Mouse (Mus musculus): ENCODE data around the gene Zfp768. TPM values are rescaled to one million over a fixed set of nuclear protein-coding genes. Genes with fewer than 3 reads are reported as not detected.
"Not testable (repeated sequence)": the region's sequence is repeated elsewhere in the genome, so short reads cannot be mapped to it uniquely, and the experiment has no call there.

Gene Zfp768
- polyA plus RNA-seq, 1 experiment from 2014 or later: 5.5 TPM

GRCm38 (mm10) chr7:127385560-127385959 lies 40.2 kb upstream of the Zfp768 start:
- 93% methylated on average over 4 of the region's 4 CpGs for WGBS
- not testable (repeated sequence) for H3K27me3 ChIP-seq (ENCODE audit: control insufficient read depth, insufficient read depth, low read length); ATAC-seq (replicated peaks; ENCODE audit: low FRiP score)

DNA sequence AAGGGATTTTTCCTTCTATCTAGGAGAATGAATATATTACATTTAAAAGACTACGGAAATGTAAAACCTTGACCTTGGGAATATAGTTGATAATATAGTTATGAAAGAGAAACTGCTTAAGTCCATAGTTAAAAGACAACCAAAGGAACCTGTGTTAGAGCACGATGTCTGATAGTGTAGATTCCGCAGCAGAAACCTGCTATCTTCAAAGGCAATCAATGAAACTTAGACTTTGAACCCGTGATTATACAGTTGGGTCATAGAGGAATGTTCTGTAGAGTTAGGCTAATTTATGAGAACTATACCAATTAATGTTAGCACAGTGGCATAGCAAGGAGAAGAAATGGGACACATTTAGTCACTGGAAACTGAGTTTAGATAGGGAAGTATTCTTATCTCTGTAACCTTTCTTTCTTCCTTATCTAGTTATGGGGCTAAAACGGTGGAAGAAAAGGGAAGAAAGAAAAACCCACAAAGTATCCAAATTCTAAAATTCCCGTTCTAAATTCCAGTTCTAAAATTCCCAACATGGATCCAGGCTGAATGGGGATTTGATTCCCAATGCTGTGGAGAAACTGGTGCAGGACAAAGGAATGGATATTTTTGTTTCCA lies 33.0 kb upstream of the Zfp768 start:
- DNase-seq (ENCODE audit: low spot score) (no peak), ATAC-seq (replicated peaks; ENCODE audit: low FRiP score) (no peak)
- no peaks in the 10 kb centered on the region for H3K9me3 ChIP-seq (ENCODE audit: control insufficient read depth, low read length)
- no peaks in the 10 kb centered on the region for H3K27me3 ChIP-seq (ENCODE audit: control insufficient read depth, insufficient read depth, low read length)
- H3K9ac ChIP-seq (ENCODE audit: low read length): no peak overlapping the region
- H3K36me3 ChIP-seq (ENCODE audit: control insufficient read depth, insufficient read depth, low read length): no peaks in the 10 kb centered on the region; the same call in 1 of the 2 replicates
- 81% methylated on average over 6 of the region's 6 CpGs for WGBS
- H3K4me1 ChIP-seq (replicated peaks; ENCODE audit: control insufficient read depth, insufficient read depth, low read length): no peaks in the 10 kb centered on the region
- no peak overlapping the region for H3K27ac ChIP-seq (ENCODE audit: low read depth, low read length)
- no peak overlapping the region for H3K4me2 ChIP-seq (ENCODE audit: low read depth, low read length, severe bottlenecking)
- no peak overlapping the region for H3K4me3 ChIP-seq (ENCODE audit: low read depth, low read length)

More at GRCm38 (mm10) chr7:127385560-127385959, 40.2 kb upstream of the Zfp768 start:
- H3K9ac ChIP-seq (ENCODE audit: low read length); H3K27ac ChIP-seq (ENCODE audit: low read depth, low read length); H3K4me2 ChIP-seq (ENCODE audit: low read depth, low read length, severe bottlenecking); H3K4me3 ChIP-seq (ENCODE audit: low read depth, low read length); H3K36me3 ChIP-seq (ENCODE audit: control insufficient read depth, insufficient read depth, low read length); DNase-seq (ENCODE audit: low spot score); H3K4me1 ChIP-seq (replicated peaks; ENCODE audit: control insufficient read depth, insufficient read depth, low read length); H3K9me3 ChIP-seq (ENCODE audit: control insufficient read depth, low read length): not testable (repeated sequence)

DNA sequence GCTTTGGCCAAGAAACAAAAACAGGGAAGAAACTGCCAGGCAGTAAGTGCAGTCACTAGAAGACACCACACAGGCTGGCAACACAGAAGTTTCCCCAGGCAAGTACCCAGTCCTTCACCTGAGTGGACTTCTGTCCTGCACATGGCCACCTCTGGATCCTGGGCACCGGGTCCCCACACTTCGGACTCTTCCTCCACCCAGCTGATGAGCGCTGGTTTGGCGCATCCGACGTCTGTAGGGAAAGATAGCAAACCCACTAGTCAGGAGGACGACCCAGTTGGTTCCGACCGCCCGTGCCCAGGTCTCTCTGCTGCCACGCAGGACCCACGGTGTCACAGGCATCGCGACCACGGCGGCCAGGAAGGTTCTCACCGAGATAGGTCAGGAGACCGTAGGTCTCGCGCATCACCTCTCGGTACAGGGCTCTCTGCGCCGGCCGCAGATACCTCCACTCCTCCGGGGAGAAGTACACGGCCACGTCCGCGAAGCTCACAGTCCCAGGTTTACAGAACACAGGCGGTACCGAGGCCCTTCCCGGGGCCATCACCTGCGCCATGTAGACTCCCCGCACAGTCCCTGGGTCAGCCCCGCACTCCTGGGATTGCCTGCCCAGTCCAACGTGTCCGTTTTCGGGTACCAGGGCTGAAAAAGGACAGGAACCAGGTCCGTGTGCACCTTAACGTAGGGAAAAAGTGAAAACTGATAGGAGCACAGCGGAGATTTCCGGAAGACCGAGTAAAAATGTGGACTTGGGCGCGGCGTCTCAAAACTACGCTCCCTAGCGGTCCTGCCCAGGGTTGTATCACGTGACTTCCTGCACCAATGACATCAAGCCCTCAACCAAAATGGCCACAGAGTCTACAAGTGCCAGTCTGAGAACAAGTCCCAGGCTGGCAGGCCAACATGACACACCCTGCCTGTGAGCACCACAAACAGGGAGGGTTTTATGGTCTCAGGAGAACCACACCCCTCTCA lies 30.2 kb upstream of the Zfp768 start, which contains the start of gene Zfp747:
Gene Zfp747 (minus strand): TSS at position 780 of the 975 bp plus-strand sequence.
- H3K4me1 ChIP-seq (replicated peaks; ENCODE audit: control insufficient read depth, insufficient read depth, low read length); H3K27ac ChIP-seq (ENCODE audit: low read depth, low read length); H3K9me3 ChIP-seq (ENCODE audit: control insufficient read depth, low read length); H3K27me3 ChIP-seq (ENCODE audit: control insufficient read depth, insufficient read depth, low read length); H3K36me3 ChIP-seq (ENCODE audit: control insufficient read depth, insufficient read depth, low read length): not testable (repeated sequence)
- 2% methylated on average over 48 of the region's 49 CpGs for WGBS
- DNase-seq (ENCODE audit: low spot score) (peak; percentile 90), ATAC-seq (replicated peaks; ENCODE audit: low FRiP score) (peak; percentile 95)
- H3K4me2 ChIP-seq (ENCODE audit: low read depth, low read length, severe bottlenecking): peak within 1 kb of the TSS; percentile 75
- peak within 1 kb of the TSS; percentile 71 for H3K9ac ChIP-seq (ENCODE audit: low read length)
- H3K4me3 ChIP-seq (ENCODE audit: low read depth, low read length): peak within 1 kb of the TSS; percentile 65

- H3K27me3 ChIP-seq (ENCODE audit: control insufficient read depth, insufficient read depth, low read length); H3K36me3 ChIP-seq (ENCODE audit: control insufficient read depth, insufficient read depth, low read length); H3K9me3 ChIP-seq (ENCODE audit: control insufficient read depth, low read length); H3K4me2 ChIP-seq (ENCODE audit: low read depth, low read length, severe bottlenecking); ATAC-seq (replicated peaks; ENCODE audit: low FRiP score); H3K27ac ChIP-seq (ENCODE audit: low read depth, low read length); H3K4me1 ChIP-seq (replicated peaks; ENCODE audit: control insufficient read depth, insufficient read depth, low read length); DNase-seq (ENCODE audit: low spot score); H3K9ac ChIP-seq (ENCODE audit: low read length); H3K4me3 ChIP-seq (ENCODE audit: low read depth, low read length): not testable (repeated sequence)
- WGBS: 70% methylated on average over 3 of the region's 3 CpGs
Observed at GRCm38 (mm10) chr7:127371870-127372269, 26.5 kb upstream of the Zfp768 start.

GRCm38 (mm10) chr7:127371213-127371612 lies 25.8 kb upstream of the Zfp768 start:
- H3K4me3 ChIP-seq (ENCODE audit: low read depth, low read length): no peak overlapping the region
- no peak for ATAC-seq (replicated peaks; ENCODE audit: low FRiP score)
- WGBS: 89% methylated on average over 2 of the region's 2 CpGs
- no peak overlapping the region for H3K9ac ChIP-seq (ENCODE audit: low read length)
- H3K9me3 ChIP-seq (ENCODE audit: control insufficient read depth, low read length): no peaks in the 10 kb centered on the region
- no peaks in the 10 kb centered on the region for H3K36me3 ChIP-seq (ENCODE audit: control insufficient read depth, insufficient read depth, low read length)
- H3K27ac ChIP-seq (ENCODE audit: low read depth, low read length): no peak overlapping the region
- H3K4me2 ChIP-seq (ENCODE audit: low read depth, low read length, severe bottlenecking): no peak overlapping the region
- DNase-seq (ENCODE audit: low spot score): no peak
- no peaks in the 10 kb centered on the region for H3K27me3 ChIP-seq (ENCODE audit: control insufficient read depth, insufficient read depth, low read length)
- no peaks in the 10 kb centered on the region for H3K4me1 ChIP-seq (replicated peaks; ENCODE audit: control insufficient read depth, insufficient read depth, low read length)

- WGBS: 87% methylated on average over 3 of the region's 3 CpGs
- no peak for DNase-seq (ENCODE audit: low spot score)
- Histone ChIP-seq H3K9ac (ENCODE audit: low read length) (no peak overlapping the region), H3K4me3 (ENCODE audit: low read depth, low read length) (no peak overlapping the region), H3K4me2 (ENCODE audit: low read depth, low read length, severe bottlenecking) (no peak overlapping the region), H3K27me3 (ENCODE audit: control insufficient read depth, insufficient read depth, low read length) (no peaks in the 10 kb centered on the region), H3K9me3 (ENCODE audit: control insufficient read depth, low read length) (no peaks in the 10 kb centered on the region), H3K4me1 (replicated peaks; ENCODE audit: control insufficient read depth, insufficient read depth, low read length) (peaks cover 6% of the 10 kb centered on the region; the same call in 1 of the 2 replicates), H3K27ac (ENCODE audit: low read depth, low read length) (no peak overlapping the region), H3K36me3 (ENCODE audit: control insufficient read depth, insufficient read depth, low read length) (no peaks in the 10 kb centered on the region)
- ATAC-seq (replicated peaks; ENCODE audit: low FRiP score): no peak
Observed at GRCm38 (mm10) chr7:127366249-127366648, 20.9 kb upstream of the Zfp768 start.

- Histone ChIP-seq H3K9me3 (ENCODE audit: control insufficient read depth, low read length) (no peaks in the 10 kb centered on the region), H3K36me3 (ENCODE audit: control insufficient read depth, insufficient read depth, low read length) (no peaks in the 10 kb centered on the region), H3K4me3 (ENCODE audit: low read depth, low read length) (peak overlapping the region; percentile 30; the same call in 1 of the 2 replicates), H3K4me2 (ENCODE audit: low read depth, low read length, severe bottlenecking) (peak overlapping the region; percentile 69; the same call in 1 of the 2 replicates), H3K27ac (ENCODE audit: low read depth, low read length) (no peak overlapping the region), H3K27me3 (ENCODE audit: control insufficient read depth, insufficient read depth, low read length) (no peaks in the 10 kb centered on the region), H3K4me1 (replicated peaks; ENCODE audit: control insufficient read depth, insufficient read depth, low read length) (peaks cover 6% of the 10 kb centered on the region; the same call in 1 of the 2 replicates), H3K9ac (ENCODE audit: low read length) (no peak overlapping the region; the same call in 1 of the 2 replicates)
- WGBS: 46% methylated on average over 4 of the region's 4 CpGs
- ATAC-seq (replicated peaks; ENCODE audit: low FRiP score): no peak
- DNase-seq (ENCODE audit: low spot score): no peak
Observed at GRCm38 (mm10) chr7:127364166-127364565, 18.8 kb upstream of the Zfp768 start.

DNA sequence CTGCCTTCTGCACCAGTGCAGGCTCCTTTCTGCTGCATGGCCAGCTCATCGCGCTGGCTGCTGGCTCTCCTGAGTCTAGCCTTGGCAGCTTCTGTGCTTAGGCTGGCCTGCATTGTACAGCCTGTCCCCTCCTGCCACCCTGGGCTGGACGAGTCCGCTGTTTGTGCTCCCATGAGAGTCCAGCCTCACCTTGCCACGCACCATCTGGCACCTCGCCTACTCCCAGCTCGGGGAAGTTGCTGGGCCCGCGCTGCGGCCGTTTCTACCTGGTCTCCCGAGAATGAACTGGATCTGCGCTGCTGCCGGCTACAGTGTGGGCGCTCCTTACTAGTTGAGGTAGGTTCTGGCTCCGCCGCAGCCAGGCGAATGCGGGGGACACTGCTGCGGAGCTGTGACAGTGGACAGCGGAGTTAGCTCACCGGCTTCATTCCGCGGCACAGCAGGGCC lies 18.1 kb upstream of the Zfp768 start:
- no peaks in the 10 kb centered on the region for H3K36me3 ChIP-seq (ENCODE audit: control insufficient read depth, insufficient read depth, low read length)
- no peaks in the 10 kb centered on the region for H3K9me3 ChIP-seq (ENCODE audit: control insufficient read depth, low read length)
- H3K27ac ChIP-seq (ENCODE audit: low read depth, low read length): no peak overlapping the region
- DNase-seq (ENCODE audit: low spot score): peak; percentile 66
- peak overlapping the region; percentile 60 for H3K9ac ChIP-seq (ENCODE audit: low read length)
- H3K4me2 ChIP-seq (ENCODE audit: low read depth, low read length, severe bottlenecking): peak overlapping the region; percentile 69
- peaks cover 6% of the 10 kb centered on the region; the same call in 1 of the 2 replicates for H3K4me1 ChIP-seq (replicated peaks; ENCODE audit: control insufficient read depth, insufficient read depth, low read length)
- ATAC-seq (replicated peaks; ENCODE audit: low FRiP score): 0 out of 2 replicates have a peak, but pooled peaks have one; percentile 27
- peak overlapping the region; percentile 30 for H3K4me3 ChIP-seq (ENCODE audit: low read depth, low read length)
- WGBS: under 1% methylated on average over 24 of the region's 24 CpGs
- no peaks in the 10 kb centered on the region for H3K27me3 ChIP-seq (ENCODE audit: control insufficient read depth, insufficient read depth, low read length)
